Mouse (Mus musculus): ENCODE data around the gene Rex1bd. TPM values are rescaled to one million over a fixed set of nuclear protein-coding genes. Genes with fewer than 3 reads are reported as not detected.
"Not testable (repeated sequence)": the region's sequence is repeated elsewhere in the genome, so short reads cannot be mapped to it uniquely, and the experiment has no call there.

Gene Rex1bd
- total RNA-seq, 2 experiments from 2014 or later: 48.7 to 53.5 TPM

DNA sequence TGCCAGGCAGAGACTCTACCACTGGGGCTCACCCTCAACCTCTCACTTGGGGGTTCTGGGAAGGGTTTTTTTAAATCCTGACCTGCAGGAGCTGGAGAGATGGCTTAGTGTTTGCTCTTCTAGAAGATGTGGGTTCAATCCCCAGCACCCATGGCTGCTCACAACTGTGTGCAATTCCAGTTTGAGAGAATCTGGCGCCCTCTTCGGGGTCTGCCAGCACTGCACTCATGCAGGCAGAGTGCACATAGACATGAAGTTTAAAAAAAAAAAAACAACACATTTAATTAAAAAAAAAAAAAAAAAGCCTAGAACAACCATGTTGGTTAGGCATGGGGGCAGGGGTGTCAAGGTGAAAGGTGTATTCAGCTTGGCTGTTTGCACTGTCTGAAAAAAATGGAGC is 23.8 kb upstream of the Rex1bd start:
- ATAC-seq (replicated peaks; ENCODE audit: low FRiP score, low TSS enrichment, poor library complexity, severe bottlenecking): no peak

GRCm38 (mm10) chr8:70529741-70530161 is 23.2 kb upstream of the Rex1bd start:
- ATAC-seq (replicated peaks; ENCODE audit: low FRiP score, low TSS enrichment, poor library complexity, severe bottlenecking): peak; percentile 24

GRCm38 (mm10) chr8:70529299-70529698 is 22.7 kb upstream of the Rex1bd start:
- no peak for ATAC-seq (replicated peaks; ENCODE audit: low FRiP score, low TSS enrichment, poor library complexity, severe bottlenecking)

- no peak for ATAC-seq (replicated peaks; ENCODE audit: low FRiP score, low TSS enrichment, poor library complexity, severe bottlenecking)
Observed at GRCm38 (mm10) chr8:70528182-70528797, 21.7 kb upstream of the Rex1bd start.

DNA sequence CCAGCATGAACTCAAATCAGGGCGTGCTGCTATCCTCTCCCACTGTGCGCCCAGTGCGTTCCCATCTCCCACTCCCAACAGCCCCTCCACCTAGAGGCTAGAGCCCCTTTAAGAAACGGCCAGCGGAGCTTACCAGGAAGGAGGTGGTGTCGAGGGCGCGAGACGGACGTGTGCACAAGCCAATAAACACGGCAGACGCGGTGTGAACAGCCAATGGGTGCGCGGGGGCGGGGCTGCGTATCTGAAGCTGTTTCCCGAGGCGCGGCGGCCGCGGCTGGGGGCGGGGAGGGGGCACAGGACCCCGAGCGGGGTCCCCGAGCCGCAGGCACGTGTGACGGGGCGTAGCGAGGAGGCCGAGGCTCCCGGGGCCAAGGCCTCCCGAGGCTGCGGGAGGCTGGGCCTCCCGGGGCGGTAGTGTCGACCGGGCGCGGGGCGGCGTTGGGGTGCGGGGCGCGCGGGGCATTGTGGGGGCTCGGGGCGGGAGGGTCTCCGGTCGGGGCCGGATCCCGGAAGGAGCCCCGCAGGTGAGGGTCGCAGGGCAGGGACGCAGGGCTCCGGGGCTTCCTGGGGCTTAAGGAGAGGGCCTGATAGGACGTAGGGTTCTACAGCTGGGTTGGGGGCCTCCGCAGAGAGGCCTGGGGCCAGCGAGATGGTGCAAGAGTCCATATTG is 21.1 kb upstream of the Rex1bd start, which contains the start of the genes Fkbp8 and Kxd1:
Gene Fkbp8 (plus strand): TSS at position 213 of the 670 bp plus-strand sequence.
Gene Kxd1 (minus strand): TSS at position 445 of the 670 bp plus-strand sequence.
- peak; percentile 78 for ATAC-seq (replicated peaks; ENCODE audit: low FRiP score, low TSS enrichment, poor library complexity, severe bottlenecking)

GRCm38 (mm10) chr8:70527111-70527511 is 20.6 kb upstream of the Rex1bd start:
- ATAC-seq (replicated peaks; ENCODE audit: low FRiP score, low TSS enrichment, poor library complexity, severe bottlenecking): no peak

DNA sequence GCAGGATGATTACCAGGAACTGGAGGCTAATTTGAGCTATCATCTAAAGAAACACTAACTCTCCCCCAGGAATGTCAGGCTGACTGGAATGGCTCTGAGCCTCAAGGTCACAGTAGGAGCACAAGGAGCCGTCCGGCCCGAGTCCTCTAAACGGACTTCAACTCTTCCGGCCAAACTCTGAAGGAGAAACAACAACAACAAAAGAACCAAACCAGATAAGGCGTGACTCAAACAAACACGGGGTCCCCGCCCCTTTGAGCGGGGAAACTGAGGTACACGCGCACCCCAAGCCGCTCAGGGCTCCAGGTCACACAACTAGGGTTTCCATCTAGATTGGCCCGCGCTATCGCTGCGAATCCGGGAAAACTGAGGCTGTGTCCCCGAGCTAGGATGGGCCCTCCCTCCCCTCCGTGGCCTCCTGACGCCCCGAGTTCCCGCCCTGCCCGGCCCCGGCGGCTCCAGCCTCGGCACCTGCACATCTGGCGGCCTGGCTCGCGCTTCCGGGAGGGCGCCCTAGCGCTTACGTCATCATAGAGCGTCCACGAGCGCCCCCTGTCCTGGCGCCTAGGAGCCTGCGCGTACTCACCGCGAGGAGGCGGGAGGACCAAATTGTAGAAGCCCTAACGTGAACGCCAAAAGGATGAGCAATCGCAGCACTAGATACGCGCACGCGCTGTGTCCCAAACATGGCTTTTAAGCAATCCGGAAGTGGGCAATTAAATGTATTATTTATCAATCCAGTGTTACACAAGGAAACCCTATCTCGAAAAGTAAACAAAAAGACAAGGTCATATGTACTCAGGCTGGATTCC is 16.2 kb upstream of the Rex1bd start:
- ATAC-seq (replicated peaks; ENCODE audit: low FRiP score, low TSS enrichment, poor library complexity, severe bottlenecking): peak; percentile 85

GRCm38 (mm10) chr8:70519606-70520005 is 13.1 kb upstream of the Rex1bd start:
- no peak for ATAC-seq (replicated peaks; ENCODE audit: low FRiP score, low TSS enrichment, poor library complexity, severe bottlenecking)

DNA sequence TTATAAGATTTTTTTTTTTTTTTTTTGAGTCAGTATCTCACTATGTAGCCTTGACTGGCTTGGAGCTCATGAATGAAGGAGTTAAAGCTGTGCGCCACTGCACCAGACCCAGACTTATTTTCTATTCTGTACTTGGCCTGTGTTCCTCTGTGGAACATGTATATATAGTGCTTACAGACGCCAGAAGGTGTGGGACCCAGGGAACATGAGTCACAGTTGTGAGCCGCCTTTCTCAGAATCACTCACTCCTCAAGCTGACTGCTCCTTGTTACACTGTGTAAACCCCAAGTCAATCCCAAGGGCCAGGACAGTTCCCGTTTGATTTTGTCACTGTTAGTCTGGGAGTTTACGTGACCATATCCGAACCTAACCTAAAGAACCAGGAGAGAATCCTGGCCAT is 12.5 kb upstream of the Rex1bd start:
- no peak for ATAC-seq (replicated peaks; ENCODE audit: low FRiP score, low TSS enrichment, poor library complexity, severe bottlenecking)

GRCm38 (mm10) chr8:70517940-70518643 is 11.5 kb upstream of the Rex1bd start:
- ATAC-seq (replicated peaks; ENCODE audit: low FRiP score, low TSS enrichment, poor library complexity, severe bottlenecking): no peak

- no peak for ATAC-seq (replicated peaks; ENCODE audit: low FRiP score, low TSS enrichment, poor library complexity, severe bottlenecking)
Observed at GRCm38 (mm10) chr8:70513441-70513840, 6.9 kb upstream of the Rex1bd start.

- ATAC-seq (replicated peaks; ENCODE audit: low FRiP score, low TSS enrichment, poor library complexity, severe bottlenecking): peak; percentile 56
Observed at GRCm38 (mm10) chr8:70512253-70512903, 5.8 kb upstream of the Rex1bd start.

GRCm38 (mm10) chr8:70511770-70512169 is 5.2 kb upstream of the Rex1bd start:
- no peak for ATAC-seq (replicated peaks; ENCODE audit: low FRiP score, low TSS enrichment, poor library complexity, severe bottlenecking)

- not testable (repeated sequence) for ATAC-seq (replicated peaks; ENCODE audit: low FRiP score, low TSS enrichment, poor library complexity, severe bottlenecking)
Observed at GRCm38 (mm10) chr8:70511174-70511573, 4.6 kb upstream of the Rex1bd start.

DNA sequence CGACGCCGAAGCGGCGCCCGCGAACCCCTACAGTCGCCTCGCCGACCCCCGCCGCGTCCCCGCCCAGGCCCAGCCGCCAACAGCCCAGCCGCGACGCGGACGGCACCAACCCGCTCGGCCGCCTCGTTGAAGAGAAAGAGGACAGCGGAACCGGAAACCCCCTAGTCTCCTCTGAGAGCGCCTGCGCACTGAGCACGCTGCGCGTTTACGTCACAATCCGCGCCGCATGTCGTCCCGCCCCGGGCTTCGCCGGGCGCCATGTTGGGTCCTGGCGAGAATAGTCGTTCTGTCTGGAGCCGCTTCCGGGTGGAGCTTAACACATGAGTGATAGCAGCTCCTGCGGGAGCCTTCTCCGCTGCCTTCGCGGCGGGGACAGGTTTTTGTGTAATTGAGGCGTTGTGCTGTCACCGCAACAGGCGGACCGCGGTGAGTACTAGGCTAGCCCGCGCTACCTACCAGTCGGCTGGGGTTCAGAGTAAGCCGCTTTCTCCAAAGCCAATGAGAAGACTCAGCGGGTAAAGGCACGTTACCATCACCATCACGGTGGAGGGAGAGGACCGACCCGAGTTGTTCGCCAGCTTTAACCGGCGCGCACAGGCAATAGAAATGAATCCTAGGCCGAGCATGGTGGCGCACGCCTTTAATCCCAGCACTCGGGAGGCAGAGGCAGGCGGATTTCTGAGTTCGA is 3.8 kb upstream of the Rex1bd start, which contains the start of gene Uba52:
Gene Uba52 (minus strand): TSS at position 574 of the 688 bp plus-strand sequence.
- ATAC-seq (replicated peaks; ENCODE audit: low FRiP score, low TSS enrichment, poor library complexity, severe bottlenecking): peak; percentile 66

DNA sequence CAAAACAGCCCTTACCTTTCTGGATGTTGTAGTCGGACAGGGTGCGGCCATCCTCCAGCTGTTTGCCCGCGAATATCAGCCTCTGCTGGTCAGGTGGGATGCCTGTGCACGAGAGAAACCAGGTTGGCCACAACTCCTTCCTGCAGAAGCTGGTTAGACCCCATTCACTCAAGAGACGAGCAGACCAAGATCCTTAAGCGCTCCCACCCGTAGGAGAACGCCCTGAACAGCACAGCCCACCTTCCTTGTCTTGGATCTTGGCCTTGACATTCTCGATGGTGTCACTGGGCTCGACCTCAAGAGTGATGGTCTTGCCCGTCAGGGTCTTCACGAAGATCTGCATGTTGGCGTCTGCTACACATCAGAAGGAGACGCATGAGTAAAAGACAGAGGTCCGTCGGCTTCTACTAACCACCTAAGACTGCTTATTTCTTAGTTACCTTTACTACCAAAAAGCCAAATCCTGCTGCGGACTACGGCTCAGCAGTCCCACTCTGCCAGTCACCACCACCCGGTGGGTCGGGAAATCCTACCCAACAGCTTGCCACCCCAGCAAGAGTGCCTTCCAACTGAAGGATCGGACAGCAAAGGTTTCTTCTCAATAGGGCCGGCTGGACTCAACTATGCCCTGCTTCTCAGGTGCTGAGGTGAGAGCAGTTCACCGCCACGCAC is 2.9 kb upstream of the Rex1bd start:
- ATAC-seq (replicated peaks; ENCODE audit: low FRiP score, low TSS enrichment, poor library complexity, severe bottlenecking): no peak

GRCm38 (mm10) chr8:70507027-70507393 is 458 bp upstream of the Rex1bd start:
- no peak for ATAC-seq (replicated peaks; ENCODE audit: low FRiP score, low TSS enrichment, poor library complexity, severe bottlenecking)

GRCm38 (mm10) chr8:70505698-70506327 is 739 bp downstream of the Rex1bd start:
- peak; percentile 8 for ATAC-seq (replicated peaks; ENCODE audit: low FRiP score, low TSS enrichment, poor library complexity, severe bottlenecking)
